Mouse (Mus musculus): ENCODE measurements around the gene Evx1.
"Not testable (repeated sequence)": the region's sequence is repeated elsewhere in the genome, so short reads cannot be mapped to it uniquely, and the experiment has no call there.

Evx1 gene

DNA sequence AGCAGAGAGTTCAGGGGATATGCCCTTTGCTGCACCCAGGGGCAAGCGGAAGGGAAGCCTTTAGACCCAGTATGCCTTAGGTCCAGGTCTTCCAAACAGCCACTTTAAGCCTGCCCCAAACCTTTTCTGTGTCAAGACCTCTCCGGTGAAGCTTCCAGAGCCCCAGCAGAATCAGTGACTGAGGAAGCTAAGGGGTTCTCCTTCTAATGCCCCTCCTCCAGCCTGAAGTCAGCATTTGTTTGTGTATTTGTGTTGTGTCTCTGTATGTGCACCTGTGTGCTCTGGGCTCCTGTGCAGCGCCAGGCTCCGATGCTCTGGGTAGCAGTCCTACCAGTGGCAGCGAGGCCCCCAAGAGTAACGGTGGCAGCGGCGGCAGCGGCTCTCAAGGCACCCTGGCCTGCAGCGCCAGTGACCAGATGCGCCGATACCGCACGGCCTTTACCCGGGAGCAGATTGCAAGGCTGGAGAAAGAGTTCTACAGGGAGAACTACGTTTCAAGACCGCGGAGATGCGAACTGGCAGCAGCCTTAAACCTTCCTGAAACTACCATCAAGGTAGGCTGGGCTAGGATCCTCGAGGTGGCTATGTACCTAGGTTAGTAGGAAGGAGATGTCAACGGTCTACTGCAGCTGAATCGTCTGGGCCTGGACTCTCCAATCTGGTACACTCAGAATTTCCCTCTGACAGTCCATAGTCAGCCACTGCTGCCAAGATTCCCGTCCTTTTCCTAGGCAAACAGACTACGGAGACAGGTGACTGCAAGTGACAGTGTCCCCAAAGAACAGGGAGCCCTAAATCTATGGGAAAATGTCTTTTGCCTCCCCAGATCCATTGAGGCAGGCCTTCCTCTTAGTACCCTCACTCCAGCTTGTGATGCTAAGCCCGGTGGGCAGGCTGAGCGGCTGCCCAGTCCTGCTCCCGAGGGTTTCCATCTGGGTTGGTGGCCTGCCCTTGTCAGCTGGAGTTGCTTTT lies 2.4 kb downstream of the Evx1 start:
- in situ Hi-C loops (cut with MboI; ENCODE audit: low pct_unique_long_range_greater_than_20kb in 1 of 2, low sequenced_read_pairs in 2 of 2, unreplicated experiment in 1 of 2) = loop anchor here in 1 of 2 experiments (10.0 kb wide), 1 partner anchor 61 kb away; no protein-coding TSS in a partner anchor

DNA sequence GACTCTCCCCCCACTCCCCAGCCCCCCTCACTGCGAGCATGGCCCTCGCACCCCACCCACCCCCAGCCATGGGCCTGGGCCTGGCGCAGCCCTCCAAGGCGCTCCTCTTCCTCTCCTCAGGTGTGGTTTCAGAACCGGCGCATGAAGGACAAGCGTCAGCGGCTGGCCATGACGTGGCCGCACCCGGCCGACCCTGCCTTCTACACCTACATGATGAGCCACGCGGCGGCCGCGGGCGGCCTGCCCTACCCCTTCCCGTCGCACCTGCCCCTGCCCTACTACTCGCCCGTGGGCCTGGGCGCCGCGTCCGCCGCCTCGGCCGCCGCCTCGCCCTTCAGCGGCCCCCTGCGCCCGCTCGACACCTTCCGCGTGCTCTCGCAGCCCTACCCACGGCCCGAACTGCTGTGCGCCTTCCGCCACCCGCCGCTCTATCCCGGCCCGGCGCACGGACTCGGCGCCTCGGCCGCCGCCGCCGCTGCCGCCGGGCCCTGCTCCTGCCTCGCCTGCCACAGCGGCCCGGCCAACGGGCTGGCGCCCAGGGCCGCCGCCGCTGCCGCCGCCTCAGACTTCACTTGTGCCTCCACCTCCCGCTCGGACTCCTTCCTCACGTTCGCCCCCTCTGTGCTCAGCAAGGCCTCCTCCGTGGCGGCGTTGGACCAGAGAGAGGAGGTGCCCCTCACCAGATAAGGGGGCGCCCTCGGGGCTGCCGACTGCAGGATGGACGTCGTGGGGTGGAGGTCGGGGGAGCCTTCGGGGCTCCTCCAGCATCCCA lies 3.3 kb downstream of the Evx1 start:
- in situ Hi-C loops (cut with MboI; ENCODE audit: low pct_unique_long_range_greater_than_20kb in 1 of 2, low sequenced_read_pairs in 2 of 2, unreplicated experiment in 1 of 2) = loop anchor here in 1 of 2 experiments (10.0 kb wide), 1 partner anchor 62 kb away; no protein-coding TSS in a partner anchor

DNA sequence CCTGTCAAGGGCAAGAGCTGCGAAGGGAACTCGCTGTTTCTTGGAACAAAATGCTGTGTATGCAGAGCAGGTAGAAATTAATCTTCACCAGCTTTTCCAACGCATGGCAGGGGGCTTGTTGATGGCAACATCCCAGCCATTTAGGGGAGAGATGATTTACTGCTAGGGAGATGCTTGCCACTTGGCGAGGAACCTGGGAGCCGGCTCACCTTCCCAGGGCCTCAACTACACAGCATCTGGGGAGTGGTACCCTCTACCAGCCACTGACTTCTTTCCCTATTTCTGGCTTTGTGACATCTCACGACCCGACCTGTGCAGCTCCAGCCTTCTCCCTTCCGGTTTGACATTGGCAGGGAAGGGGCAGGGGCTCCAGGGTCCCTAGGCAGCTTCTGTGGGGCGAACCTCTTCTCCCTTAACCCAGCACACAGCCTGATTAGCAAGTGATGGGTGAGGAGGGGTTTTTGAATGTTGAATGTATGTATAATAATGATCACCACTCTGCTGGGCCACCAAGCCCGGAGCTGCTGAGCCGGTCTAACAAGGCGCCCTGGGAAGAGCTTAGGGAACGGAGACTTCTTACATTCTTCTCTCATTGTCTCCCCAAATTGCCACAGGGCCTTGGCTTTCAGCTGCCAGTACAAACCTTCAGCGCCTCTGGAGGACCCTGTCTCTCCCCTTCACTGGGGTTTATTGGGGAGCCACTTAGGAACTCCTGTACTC lies 4.3 kb downstream of the Evx1 start:
- in situ Hi-C loops (cut with MboI; ENCODE audit: low pct_unique_long_range_greater_than_20kb in 1 of 2, low sequenced_read_pairs in 2 of 2, unreplicated experiment in 1 of 2) = loop anchor here in 1 of 2 experiments (10.0 kb wide), 1 partner anchor 63 kb away; no protein-coding TSS in a partner anchor

DNA sequence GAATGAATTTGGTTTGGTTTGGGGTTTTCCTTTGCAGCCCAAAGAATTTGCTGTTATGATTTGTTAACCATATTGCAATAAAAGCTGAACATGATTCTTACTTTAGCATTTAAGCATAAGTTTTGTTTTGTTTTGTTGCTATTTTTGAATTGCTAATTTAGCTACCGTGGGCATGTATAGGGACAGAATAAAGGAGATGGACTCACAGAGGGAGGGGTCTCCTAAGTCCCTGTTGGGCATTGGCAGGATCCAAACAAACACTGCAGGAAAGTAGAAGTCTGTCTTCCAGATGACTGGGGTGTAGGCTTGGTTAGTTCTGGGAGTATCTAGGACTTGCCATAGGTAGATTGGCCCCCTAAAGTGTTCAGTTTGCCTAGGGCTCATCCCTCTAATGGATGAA lies 5.0 kb downstream of the Evx1 start:
- in situ Hi-C loops (cut with MboI; ENCODE audit: low pct_unique_long_range_greater_than_20kb in 1 of 2, low sequenced_read_pairs in 2 of 2, unreplicated experiment in 1 of 2) = loop anchor here in 1 of 2 experiments (10.0 kb wide), 1 partner anchor 63 kb away; no protein-coding TSS in a partner anchor

DNA sequence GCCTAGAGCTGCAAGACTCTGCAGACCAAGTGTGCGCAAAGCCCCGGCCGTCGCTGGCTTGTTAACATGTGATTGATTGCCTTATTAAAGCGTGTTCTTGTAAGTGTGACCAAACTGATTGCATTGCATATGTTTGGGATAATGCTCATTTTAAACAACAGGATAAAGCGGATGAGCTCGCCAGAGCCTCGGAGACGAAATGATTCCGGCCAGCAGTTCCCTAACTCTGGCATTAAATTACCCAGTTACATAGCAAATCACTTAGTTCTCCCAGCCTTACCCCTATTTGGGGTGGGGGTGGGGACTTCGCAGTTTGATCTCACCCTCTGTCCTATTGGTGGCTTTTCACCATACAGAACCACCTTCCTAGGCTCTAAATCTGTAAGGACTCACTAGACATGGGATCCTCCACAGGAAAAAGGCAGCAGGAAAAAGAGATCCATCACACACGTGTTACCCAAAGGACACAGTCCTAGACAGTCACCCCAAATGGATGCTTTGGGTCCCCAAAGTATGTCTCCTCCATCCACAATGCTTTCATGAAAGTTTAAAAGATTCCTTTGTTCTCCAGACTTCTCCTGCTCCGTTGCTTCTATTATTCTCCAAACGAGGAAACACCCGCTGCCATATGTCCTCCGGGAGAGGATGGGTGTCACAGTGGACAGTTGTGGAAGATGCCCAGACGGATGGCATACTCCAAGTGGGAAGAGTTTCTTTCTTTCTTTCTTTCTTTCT lies 6.8 kb downstream of the Evx1 start:
- in situ Hi-C loops (cut with MboI; ENCODE audit: low pct_unique_long_range_greater_than_20kb in 1 of 2, low sequenced_read_pairs in 2 of 2, unreplicated experiment in 1 of 2) = loop anchor here in 1 of 2 experiments (10.0 kb wide), 1 partner anchor 65 kb away; no protein-coding TSS in a partner anchor

DNA sequence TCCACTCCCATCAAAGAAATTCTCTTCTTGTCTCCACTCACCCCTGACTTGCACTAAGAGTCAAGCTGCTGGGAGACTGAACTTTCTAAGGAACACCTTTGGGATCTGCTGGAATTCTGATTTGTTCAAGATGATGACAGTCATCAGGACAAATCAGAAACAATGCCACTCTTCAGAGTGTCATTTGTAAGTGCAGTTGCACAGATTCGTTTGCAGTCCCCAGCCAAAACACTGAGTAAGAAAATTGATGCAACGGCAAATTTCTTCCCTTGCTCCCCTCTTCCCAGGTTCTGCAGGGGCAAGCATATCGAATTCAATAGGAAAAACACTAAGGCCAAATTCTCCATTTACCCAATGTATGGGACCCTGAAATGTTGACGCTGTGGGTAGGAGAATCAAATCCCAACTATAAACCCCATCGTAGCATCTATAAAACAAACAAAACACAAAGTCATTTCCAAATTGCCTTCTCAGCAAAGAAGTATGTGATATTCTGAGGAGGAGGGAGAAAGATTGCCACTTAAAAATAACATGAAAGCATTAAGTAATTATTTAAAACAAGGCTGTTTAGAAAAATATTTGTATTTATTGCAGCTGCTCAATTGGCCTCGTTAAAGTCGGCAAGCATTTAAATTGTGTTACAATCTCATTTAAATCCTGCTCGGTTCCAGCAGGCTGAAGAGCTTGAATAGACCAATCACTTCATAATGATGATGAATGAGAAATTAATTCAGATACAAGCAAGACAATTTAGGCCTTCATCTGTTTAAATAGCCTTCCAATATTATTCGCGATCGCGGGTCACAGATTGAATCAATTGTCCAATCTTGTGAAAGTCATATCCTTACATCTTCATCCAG lies 7.9 kb downstream of the Evx1 start:
- in situ Hi-C loops (cut with MboI; ENCODE audit: low pct_unique_long_range_greater_than_20kb in 1 of 2, low sequenced_read_pairs in 2 of 2, unreplicated experiment in 1 of 2) = no loop called here

DNA sequence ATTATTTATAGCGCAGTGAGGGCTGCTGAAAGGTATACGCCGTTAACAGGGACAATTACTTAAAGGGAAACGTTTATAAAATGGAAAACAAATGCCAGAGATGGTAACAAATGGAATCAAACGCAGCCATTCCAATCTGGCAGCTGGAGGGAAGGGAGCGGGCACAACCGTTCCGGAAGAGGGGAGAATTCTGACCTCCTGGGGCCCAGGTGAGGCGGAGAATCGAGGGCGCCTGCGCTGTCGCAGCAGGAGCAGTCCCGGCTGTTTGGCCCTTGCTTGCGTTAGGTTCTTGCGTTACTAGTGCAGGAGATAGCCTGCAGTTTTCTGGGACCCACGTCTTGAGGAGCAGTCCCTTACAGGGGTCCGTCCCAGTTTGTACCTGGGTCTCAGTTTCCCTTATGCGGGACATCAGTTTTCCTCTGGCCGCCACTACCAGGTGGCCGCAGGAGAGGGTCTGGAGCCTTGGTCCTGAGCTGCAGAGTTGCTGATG lies 8.6 kb downstream of the Evx1 start:
- in situ Hi-C loops (cut with MboI; ENCODE audit: low pct_unique_long_range_greater_than_20kb in 1 of 2, low sequenced_read_pairs in 2 of 2, unreplicated experiment in 1 of 2) = no loop called here

DNA sequence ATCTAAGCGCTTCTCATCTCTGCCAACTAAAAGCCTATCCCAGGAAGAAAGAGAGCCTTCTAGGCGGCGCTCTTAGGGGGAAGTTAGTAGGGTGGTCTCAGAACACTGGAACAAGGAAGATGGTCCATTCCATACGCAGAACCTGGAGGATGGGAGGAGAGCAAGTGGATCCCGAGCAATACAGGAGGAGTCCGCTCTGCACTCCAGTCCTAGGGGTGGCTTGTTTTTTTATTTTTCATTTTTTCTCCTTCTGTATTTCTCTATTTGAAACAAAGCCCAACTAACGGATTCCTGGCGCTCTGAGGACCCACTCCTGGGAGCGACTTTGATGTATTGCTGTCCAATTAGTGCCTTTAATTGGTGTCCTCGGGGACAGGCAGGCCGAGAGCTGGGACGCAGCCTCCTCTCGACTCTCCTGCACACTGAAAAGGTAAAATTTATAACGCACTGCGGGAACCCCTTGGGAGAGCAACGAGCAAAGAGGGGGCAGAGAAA lies 9.5 kb downstream of the Evx1 start:
- in situ Hi-C loops (cut with MboI; ENCODE audit: low pct_unique_long_range_greater_than_20kb in 1 of 2, low sequenced_read_pairs in 2 of 2, unreplicated experiment in 1 of 2) = no loop called here

DNA sequence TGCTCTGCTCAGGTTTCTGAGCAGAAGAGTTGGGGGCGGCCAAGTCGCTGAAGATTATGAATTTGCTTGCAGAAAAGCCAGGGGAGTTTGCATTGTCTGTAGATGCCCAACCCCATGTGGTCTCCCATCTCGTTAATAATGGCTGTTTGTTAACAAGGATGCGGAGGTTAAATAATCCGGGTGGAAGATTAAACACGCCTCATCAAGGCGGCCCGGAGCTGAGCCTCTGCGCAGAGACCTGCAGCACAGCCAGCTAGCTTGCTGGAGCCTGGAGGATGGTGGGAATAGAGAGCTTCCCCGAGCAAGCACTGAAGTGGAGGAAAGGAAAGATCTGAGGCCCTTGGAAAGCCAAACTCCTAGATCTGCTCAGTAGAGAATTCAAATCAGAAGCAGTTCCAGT lies 10.0 kb downstream of the Evx1 start:
- in situ Hi-C loops (cut with MboI; ENCODE audit: low pct_unique_long_range_greater_than_20kb in 1 of 2, low sequenced_read_pairs in 2 of 2, unreplicated experiment in 1 of 2) = no loop called here

DNA sequence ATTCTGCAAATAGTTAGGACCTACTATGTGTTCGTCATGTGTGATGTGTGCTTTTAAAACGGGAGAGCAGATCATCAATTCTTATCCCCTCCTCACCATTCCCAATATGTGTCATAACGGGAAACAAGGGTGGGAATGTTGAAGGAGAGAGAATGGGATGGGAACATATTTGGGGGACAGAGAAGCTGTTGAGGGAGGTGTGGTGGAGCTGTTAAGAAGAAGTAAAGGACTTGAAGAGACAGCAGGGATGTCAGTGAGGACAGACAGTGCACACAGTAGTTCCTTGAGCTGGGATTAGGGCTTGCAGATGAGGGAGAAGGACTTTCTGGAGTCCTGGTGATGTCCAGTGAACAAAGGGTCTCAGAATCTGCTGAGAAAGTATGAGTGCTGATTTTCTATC lies 10.8 kb downstream of the Evx1 start:
- in situ Hi-C loops (cut with MboI; ENCODE audit: low pct_unique_long_range_greater_than_20kb in 1 of 2, low sequenced_read_pairs in 2 of 2, unreplicated experiment in 1 of 2) = no loop called here

DNA sequence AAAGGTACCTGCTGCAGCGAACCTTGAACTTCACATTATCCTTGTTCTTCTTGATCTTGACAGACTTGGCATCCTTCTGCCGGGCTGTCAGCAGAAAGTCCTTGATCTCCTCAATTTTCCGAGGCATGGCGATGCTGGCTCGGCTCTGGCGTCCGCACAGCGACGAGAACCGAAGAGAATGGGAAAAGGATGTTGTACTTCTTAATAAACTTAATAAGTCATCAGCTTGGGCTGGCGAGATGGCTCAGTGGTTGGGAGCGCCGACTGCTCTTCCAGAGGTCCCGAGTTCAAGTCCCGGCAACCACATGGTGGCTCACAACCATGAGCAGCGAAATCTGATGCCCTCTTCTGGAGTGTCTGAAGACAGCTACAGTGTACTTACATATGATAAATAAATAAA lies 33.5 kb downstream of the Evx1 start:
- in situ Hi-C loops (cut with MboI; ENCODE audit: low pct_unique_long_range_greater_than_20kb in 1 of 2, low sequenced_read_pairs in 2 of 2, unreplicated experiment in 1 of 2) = not testable (repeated sequence)

DNA sequence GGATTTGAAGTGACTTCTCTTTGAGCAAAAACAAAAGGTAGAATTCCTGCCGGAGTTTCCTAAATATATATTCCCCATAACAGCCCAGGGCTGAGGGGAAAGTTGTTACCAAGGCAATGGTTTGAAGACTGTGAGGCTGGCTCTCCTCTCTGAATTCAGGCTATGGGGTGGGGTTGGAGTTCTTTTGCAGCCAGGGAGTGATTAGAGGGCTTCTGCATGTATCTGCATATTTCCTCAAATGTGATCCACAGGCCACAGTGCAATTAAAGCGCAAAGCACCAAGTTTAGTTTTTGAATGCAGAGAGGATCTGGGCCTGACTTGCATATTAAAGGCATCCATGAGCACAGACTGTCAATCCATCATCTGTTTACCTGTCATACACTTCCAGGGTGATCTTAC lies 52.7 kb downstream of the Evx1 start:
- in situ Hi-C loops (cut with MboI; ENCODE audit: low pct_unique_long_range_greater_than_20kb in 1 of 2, low sequenced_read_pairs in 2 of 2, unreplicated experiment in 1 of 2) = no loop called here

DNA sequence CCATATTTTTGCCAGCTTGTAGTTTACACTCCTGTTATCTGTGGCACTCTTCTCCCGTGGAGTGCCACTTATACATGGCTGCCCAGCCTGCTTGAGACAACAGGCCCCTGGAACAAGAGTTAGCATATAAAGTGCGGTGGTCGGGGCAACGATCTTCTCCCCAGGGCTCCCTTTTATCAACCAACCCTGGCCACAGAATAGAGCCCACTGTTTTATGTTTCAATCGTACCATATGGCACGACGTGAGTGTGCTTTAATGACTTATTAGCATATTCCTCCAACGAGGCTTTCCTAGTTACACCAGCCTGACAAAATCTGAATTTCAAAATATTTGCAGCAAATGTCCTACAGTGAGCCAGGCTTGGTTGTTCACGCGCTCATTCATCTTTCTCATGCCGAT lies 53.2 kb downstream of the Evx1 start:
- in situ Hi-C loops (cut with MboI; ENCODE audit: low pct_unique_long_range_greater_than_20kb in 1 of 2, low sequenced_read_pairs in 2 of 2, unreplicated experiment in 1 of 2) = no loop called here

DNA sequence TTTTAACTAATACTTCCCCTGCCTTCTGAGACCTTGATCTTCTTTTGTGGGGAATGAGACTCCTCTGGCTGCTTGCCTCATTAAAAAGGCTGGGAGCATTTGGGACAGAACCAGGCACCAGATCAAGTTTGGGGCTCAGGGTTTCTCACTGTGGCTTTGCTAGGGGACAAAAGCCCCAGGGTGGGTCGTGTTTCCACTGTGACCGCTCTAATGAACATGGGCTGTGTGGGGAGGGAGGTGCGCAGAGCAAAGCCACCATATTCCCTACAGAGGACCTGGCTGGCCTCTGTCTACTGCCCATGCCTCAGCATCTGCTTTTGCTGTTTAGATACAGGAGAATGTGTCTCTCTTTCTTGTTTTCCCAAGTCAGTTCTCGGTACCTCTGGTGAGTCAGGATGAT lies 53.8 kb downstream of the Evx1 start:
- in situ Hi-C loops (cut with MboI; ENCODE audit: low pct_unique_long_range_greater_than_20kb in 1 of 2, low sequenced_read_pairs in 2 of 2, unreplicated experiment in 1 of 2) = no loop called here

Data from mouse embryonic stem cell (cell line).